8 mouse cellular contexts compared by ENCODE assay signal in the genomic region with DNA sequence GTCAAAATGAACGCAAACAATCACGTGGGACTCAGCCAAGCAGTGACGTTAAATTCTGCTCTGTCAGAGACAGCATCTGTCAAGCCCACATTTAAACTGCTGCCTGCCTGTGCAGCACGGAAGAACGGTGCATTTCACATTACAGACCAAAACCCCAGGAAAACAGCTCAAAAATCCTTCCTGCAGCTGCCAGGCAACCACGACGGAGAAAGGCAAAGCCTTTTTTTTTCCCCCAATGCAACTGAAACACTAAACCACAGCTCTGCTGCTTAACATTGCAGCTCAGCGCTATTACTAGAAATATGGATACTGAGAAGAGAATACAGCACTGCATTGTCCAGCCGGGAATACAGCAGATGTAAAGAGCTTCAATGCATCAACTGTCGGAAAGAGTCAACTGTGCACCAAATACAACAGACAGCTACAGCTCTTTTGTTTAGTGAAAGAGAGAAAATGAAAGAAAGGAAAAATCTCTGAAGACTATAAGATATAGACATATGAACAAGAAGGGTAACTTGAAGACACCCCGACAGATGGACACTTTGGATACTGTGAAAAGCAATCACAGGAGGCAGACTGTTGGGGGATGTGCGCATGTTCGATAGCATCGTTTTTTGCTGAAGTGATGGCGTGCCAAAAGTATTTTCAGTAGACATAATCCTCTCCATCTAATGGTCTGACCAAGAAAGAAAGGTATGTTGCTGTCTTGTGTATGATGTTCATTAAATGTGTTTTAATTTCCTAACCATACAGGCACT. TPM values are rescaled to one million over a fixed set of nuclear protein-coding genes. Genes with fewer than 3 reads are reported as not detected.
DNase-seq lines count a peak whose midpoint lies in the region; ATAC-seq and TF ChIP-seq lines count a peak whose summit lies in the region.

A gene (plus strand): TSS at position 15 of the 758 bp plus-strand sequence.

- H3K27ac ChIP-seq in midbrain, embryonic 13.5 days = peak within 1 kb of the TSS; percentile 96
- no peak within 1 kb of the TSS for H3K27ac ChIP-seq in stomach, postnatal 0 days (replicated peaks)

- peak; percentile 93 for ATAC-seq in midbrain, embryonic 13.5 days
- no peak for ATAC-seq in stomach, postnatal 0 days (ENCODE audit: low FRiP score, low TSS enrichment)

- no peaks in the 10 kb centered on the region for H3K27me3 ChIP-seq in midbrain, embryonic 13.5 days
- no peaks in the 10 kb centered on the region for H3K27me3 ChIP-seq in stomach, postnatal 0 days (ENCODE audit: control insufficient read depth, insufficient read depth, low read length)

- no peaks in the 10 kb centered on the region for H3K36me3 ChIP-seq in midbrain, embryonic 13.5 days
- H3K36me3 ChIP-seq in stomach, postnatal 0 days (ENCODE audit: control insufficient read depth, insufficient read depth, low read length) = no peaks in the 10 kb centered on the region

- H3K4me3 ChIP-seq in midbrain, embryonic 13.5 days (replicated peaks) = peak within 1 kb of the TSS; percentile 50
- H3K4me3 ChIP-seq in stomach, postnatal 0 days (ENCODE audit: low read depth, low read length) = peak within 1 kb of the TSS; percentile 15

- H3K9me3 ChIP-seq in midbrain, embryonic 13.5 days = no peaks in the 10 kb centered on the region
- no peaks in the 10 kb centered on the region for H3K9me3 ChIP-seq in stomach, postnatal 0 days (ENCODE audit: control insufficient read depth, low read length)

- WGBS in midbrain, embryonic 13.5 days = 15% methylated on average over 15 of the region's 15 CpGs
- 31% methylated on average over 15 of the region's 15 CpGs for WGBS in stomach, postnatal 0 days

- H3K9ac ChIP-seq in midbrain, embryonic 13.5 days (replicated peaks) = peak within 1 kb of the TSS; percentile 72
- no peak within 1 kb of the TSS; the same call in none of the 2 replicates for H3K9ac ChIP-seq in stomach, postnatal 0 days (ENCODE audit: low read length)

- TF ChIP-seq EP300 in stomach, postnatal 0 days (optimal IDR thresholded peaks at IDR 0.05) = no peak

- H3K4me2 ChIP-seq in midbrain, embryonic 13.5 days (replicated peaks) = peak within 1 kb of the TSS; percentile 55
- peak within 1 kb of the TSS; percentile 42 for H3K4me2 ChIP-seq in stomach, postnatal 0 days (replicated peaks; ENCODE audit: low read depth)

- TF ChIP-seq CTCF in stomach, postnatal 0 days (IDR thresholded peaks at IDR 0.05; ENCODE audit: low read depth) = no peak

- DNase-seq in kidney, adult 9 months = peak; percentile 6
- DNase-seq in kidney, adult 18-20 months = no peak
- DNase-seq in cerebellum, adult 18-20 months = peak; percentile 23 to 34
- DNase-seq in frontal cortex, postnatal 25 days (ENCODE audit: low spot score in 2 of 2) = peak; percentile 38 to 48
- peak; percentile 69 to 82 for DNase-seq in layer of hippocampus, adult 8-10 months (ENCODE audit: low spot score in 2 of 2)
- DNase-seq in stomach, postnatal 0 days (ENCODE audit: low spot score) = no peak
- no peak for DNase-seq in MN1 (ENCODE audit: low spot score)

- H3K4me1 ChIP-seq in midbrain, embryonic 13.5 days (replicated peaks) = peaks cover 10% of the 10 kb centered on the region
- H3K4me1 ChIP-seq in stomach, postnatal 0 days (replicated peaks; ENCODE audit: control insufficient read depth, insufficient read depth) = no peaks in the 10 kb centered on the region

RNA-seq across cellular contexts. Expression of the gene that starts here (rescaled TPM):
- total RNA-seq in layer of hippocampus, adult 8-10 months (2022) = 10 to 100 TPM; 14.3 to 22.5 (median 19.3) TPM
- polyA plus RNA-seq in midbrain, embryonic 13.5 days (2015; fragmentation: Nextera tagmentation; extraction: Ambion mirVana) = 4.3 and 4.5 TPM in 2 replicates
- 0.12 and 0.15 TPM in 2 replicates for polyA plus RNA-seq in stomach, postnatal 0 days (2015; fragmentation: Nextera tagmentation; extraction: Ambion mirVana)

Comparison
In these comparisons a context has a peak if more than half of its experiments do, and no peak if none do; other contexts are left out.
1. DNase-seq: peak in kidney, adult 9 months (single experiment), cerebellum, adult 18-20 months (2 of 2), frontal cortex, postnatal 25 days (2 of 2) and layer of hippocampus, adult 8-10 months (2 of 2); none in kidney, adult 18-20 months (single experiment), stomach, postnatal 0 days (single experiment) and MN1 (single experiment).